Mouse (Mus musculus): ENCODE measurements at regions not wholly inside any gene's neighbourhood (a gene's known extent, or its start where the extent isn't known, plus 50 kb on each side); places are given as distances from the start of the nearest gene placed in this dataset.

GRCm38 (mm10) chr9:120737956-120738355 lies 166.7 kb downstream of the Rpl14 start:
- Histone ChIP-seq H3K4me2 (ENCODE audit: low read depth) (no peak overlapping the region), H3K4me3 (no peak overlapping the region), H3K36me3 (ENCODE audit: control insufficient read depth, insufficient read depth) (no peaks in the 10 kb centered on the region), H3K79me2 (ENCODE audit: control insufficient read depth, insufficient read depth) (no peaks in the 10 kb centered on the region), H3K27me3 (ENCODE audit: control insufficient read depth, insufficient read depth, insufficient read length) (no peaks in the 10 kb centered on the region), H3ac (ENCODE audit: control insufficient read depth, insufficient read length) (no peak overlapping the region)
- no peak for TF ChIP-seq SRF (IDR thresholded peaks at IDR 0.05; ENCODE audit: control insufficient read depth, insufficient read length, low read depth)
- TF ChIP-seq MYOD1 (IDR thresholded peaks at IDR 0.05; ENCODE audit: control insufficient read depth in 1 of 3, insufficient read length in 2 of 3, low read depth in 2 of 3), result no peak
- no peak for TF ChIP-seq CEBPB (IDR thresholded peaks at IDR 0.05; ENCODE audit: insufficient read depth, poor library complexity, severe bottlenecking)
- TF ChIP-seq USF1 (IDR thresholded peaks at IDR 0.05; ENCODE audit: low read depth), result peak; percentile 33

GRCm38 (mm10) chr9:120739199-120739952 lies 168.1 kb downstream of the Rpl14 start:
- no peak overlapping the region for H3K4me3 ChIP-seq
- no peaks in the 10 kb centered on the region for H3K36me3 ChIP-seq (ENCODE audit: control insufficient read depth, insufficient read depth)
- TF ChIP-seq USF1 (IDR thresholded peaks at IDR 0.05; ENCODE audit: low read depth) (no peak), MYOG (IDR thresholded peaks at IDR 0.05; ENCODE audit: control insufficient read depth in 1 of 3, insufficient read depth in 1 of 3, insufficient read length in 2 of 3, low read depth in 2 of 3) (peak in 1 of 3 experiments; percentile 29)
- no peaks in the 10 kb centered on the region for H3K79me2 ChIP-seq (ENCODE audit: control insufficient read depth, insufficient read depth)
- no peaks in the 10 kb centered on the region for H3K27me3 ChIP-seq (ENCODE audit: control insufficient read depth, insufficient read depth, insufficient read length)
- H3ac ChIP-seq (ENCODE audit: control insufficient read depth, insufficient read length), result no peak overlapping the region
- peak overlapping the region; percentile 46 for H3K4me2 ChIP-seq (ENCODE audit: low read depth)

GRCm38 (mm10) chr9:120739953-120740524 lies 168.8 kb downstream of the Rpl14 start:
- Histone ChIP-seq H3K36me3 (ENCODE audit: control insufficient read depth, insufficient read depth) (no peaks in the 10 kb centered on the region), H3K4me3 (no peak overlapping the region), H3ac (ENCODE audit: control insufficient read depth, insufficient read length) (no peak overlapping the region), H3K79me2 (ENCODE audit: control insufficient read depth, insufficient read depth) (no peaks in the 10 kb centered on the region), H3K4me2 (ENCODE audit: low read depth) (peak overlapping the region; percentile 46), H3K27me3 (ENCODE audit: control insufficient read depth, insufficient read depth, insufficient read length) (no peaks in the 10 kb centered on the region)
- TF ChIP-seq CEBPB (IDR thresholded peaks at IDR 0.05; ENCODE audit: insufficient read depth, poor library complexity, severe bottlenecking) (no peak), USF1 (IDR thresholded peaks at IDR 0.05; ENCODE audit: low read depth) (no peak), POLR2A (IDR thresholded peaks at IDR 0.05; ENCODE audit: insufficient read length, low read depth) (no peak), SRF (IDR thresholded peaks at IDR 0.05; ENCODE audit: control insufficient read depth, insufficient read length, low read depth) (no peak), POLR2AphosphoS2 (IDR thresholded peaks at IDR 0.05; ENCODE audit: insufficient read length, low read depth) (no peak), REST (IDR thresholded peaks at IDR 0.05; ENCODE audit: insufficient read depth, insufficient read length) (no peak), E2F4 (IDR thresholded peaks at IDR 0.05; ENCODE audit: insufficient read depth) (no peak), MYOG (IDR thresholded peaks at IDR 0.05; ENCODE audit: control insufficient read depth in 1 of 3, insufficient read depth in 1 of 3, insufficient read length in 2 of 3, low read depth in 2 of 3) (no peak), MAX (IDR thresholded peaks at IDR 0.05; ENCODE audit: low read depth) (no peak), MYOD1 (IDR thresholded peaks at IDR 0.05; ENCODE audit: control insufficient read depth in 1 of 3, insufficient read length in 2 of 3, low read depth in 2 of 3) (no peak), TCF12 (IDR thresholded peaks at IDR 0.05; ENCODE audit: insufficient read depth, poor library complexity, severe bottlenecking) (no peak)

- Histone ChIP-seq H3K4me3 (no peak overlapping the region), H3ac (ENCODE audit: control insufficient read depth, insufficient read length) (no peak overlapping the region), H3K79me2 (ENCODE audit: control insufficient read depth, insufficient read depth) (no peaks in the 10 kb centered on the region), H3K4me2 (ENCODE audit: low read depth) (no peak overlapping the region), H3K36me3 (ENCODE audit: control insufficient read depth, insufficient read depth) (no peaks in the 10 kb centered on the region), H3K27me3 (ENCODE audit: control insufficient read depth, insufficient read depth, insufficient read length) (no peaks in the 10 kb centered on the region)
- no peak for TF ChIP-seq MYOG (IDR thresholded peaks at IDR 0.05; ENCODE audit: control insufficient read depth in 1 of 3, insufficient read depth in 1 of 3, insufficient read length in 2 of 3, low read depth in 2 of 3)
- TF ChIP-seq TCF12 (IDR thresholded peaks at IDR 0.05; ENCODE audit: insufficient read depth, poor library complexity, severe bottlenecking), result no peak
- no peak for TF ChIP-seq USF1 (IDR thresholded peaks at IDR 0.05; ENCODE audit: low read depth)
- TF ChIP-seq E2F4 (IDR thresholded peaks at IDR 0.05; ENCODE audit: insufficient read depth), result no peak
- TF ChIP-seq REST (IDR thresholded peaks at IDR 0.05; ENCODE audit: insufficient read depth, insufficient read length), result no peak
- TF ChIP-seq CEBPB (IDR thresholded peaks at IDR 0.05; ENCODE audit: insufficient read depth, poor library complexity, severe bottlenecking), result no peak
- no peak for TF ChIP-seq POLR2AphosphoS2 (IDR thresholded peaks at IDR 0.05; ENCODE audit: insufficient read length, low read depth)
- TF ChIP-seq POLR2A (IDR thresholded peaks at IDR 0.05; ENCODE audit: insufficient read length, low read depth), result no peak
- TF ChIP-seq MYOD1 (IDR thresholded peaks at IDR 0.05; ENCODE audit: control insufficient read depth in 1 of 3, insufficient read length in 2 of 3, low read depth in 2 of 3), result no peak
- TF ChIP-seq SRF (IDR thresholded peaks at IDR 0.05; ENCODE audit: control insufficient read depth, insufficient read length, low read depth), result no peak
- no peak for TF ChIP-seq MAX (IDR thresholded peaks at IDR 0.05; ENCODE audit: low read depth)
- no peak for TF ChIP-seq TCF3 (IDR thresholded peaks at IDR 0.05; ENCODE audit: insufficient read length, low read depth)
Measured at GRCm38 (mm10) chr9:120741521-120741920, 170.3 kb downstream of the Rpl14 start.

GRCm38 (mm10) chr9:120743455-120743854 lies 172.2 kb downstream of the Rpl14 start:
- no peak overlapping the region for H3K4me2 ChIP-seq (ENCODE audit: low read depth)
- H3ac ChIP-seq (ENCODE audit: control insufficient read depth, insufficient read length), result no peak overlapping the region
- H3K4me3 ChIP-seq, result no peak overlapping the region
- no peaks in the 10 kb centered on the region for H3K79me2 ChIP-seq (ENCODE audit: control insufficient read depth, insufficient read depth)
- no peaks in the 10 kb centered on the region for H3K36me3 ChIP-seq (ENCODE audit: control insufficient read depth, insufficient read depth)
- no peaks in the 10 kb centered on the region for H3K27me3 ChIP-seq (ENCODE audit: control insufficient read depth, insufficient read depth, insufficient read length)
- TF ChIP-seq REST (IDR thresholded peaks at IDR 0.05; ENCODE audit: insufficient read depth, insufficient read length) (no peak), MYOG (IDR thresholded peaks at IDR 0.05; ENCODE audit: control insufficient read depth in 1 of 3, insufficient read depth in 1 of 3, insufficient read length in 2 of 3, low read depth in 2 of 3) (no peak), CEBPB (IDR thresholded peaks at IDR 0.05; ENCODE audit: insufficient read depth, poor library complexity, severe bottlenecking) (no peak), USF1 (IDR thresholded peaks at IDR 0.05; ENCODE audit: low read depth) (no peak), SRF (IDR thresholded peaks at IDR 0.05; ENCODE audit: control insufficient read depth, insufficient read length, low read depth) (no peak), TCF3 (IDR thresholded peaks at IDR 0.05; ENCODE audit: insufficient read length, low read depth) (no peak), POLR2AphosphoS2 (IDR thresholded peaks at IDR 0.05; ENCODE audit: insufficient read length, low read depth) (no peak), POLR2A (IDR thresholded peaks at IDR 0.05; ENCODE audit: insufficient read length, low read depth) (no peak), E2F4 (IDR thresholded peaks at IDR 0.05; ENCODE audit: insufficient read depth) (no peak), TCF12 (IDR thresholded peaks at IDR 0.05; ENCODE audit: insufficient read depth, poor library complexity, severe bottlenecking) (no peak), MYOD1 (IDR thresholded peaks at IDR 0.05; ENCODE audit: control insufficient read depth in 1 of 3, insufficient read length in 2 of 3, low read depth in 2 of 3) (no peak), MAX (IDR thresholded peaks at IDR 0.05; ENCODE audit: low read depth) (no peak)
